Mouse (Mus musculus) urinary bladder, postnatal 14 days (tissue): ENCODE results near the gene Scgb2b24.

ENCODE experiments used
- DNase-seq: peaks from one replicate; pipeline ENCODE4 v3.0.0; 2021; ENCODE audit warnings: low spot score

Scgb2b24 gene

DNA sequence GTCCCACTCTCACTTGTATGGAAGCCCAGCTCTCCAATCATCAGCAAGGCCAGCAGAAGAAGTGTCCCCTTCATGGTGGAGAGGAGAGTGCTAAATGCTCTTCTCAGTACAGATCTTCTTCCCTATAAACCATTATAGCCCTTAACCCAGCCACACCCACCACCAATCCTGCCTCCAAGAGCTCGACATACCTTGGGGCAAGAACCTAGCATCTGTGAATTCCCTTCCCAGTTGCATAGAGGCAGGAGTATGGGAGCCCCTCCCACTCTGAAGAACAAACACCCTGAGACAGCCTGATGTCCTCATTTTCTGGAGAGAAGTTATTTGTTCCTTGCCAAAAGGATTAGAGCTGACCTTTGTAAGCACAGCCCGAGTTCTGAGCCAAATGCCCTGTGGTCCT is at the start of gene Scgb2b24:
TSS of gene Scgb2b24 (minus strand) at position 101 of the 400 bp plus-strand sequence.
- no peak for DNase-seq

DNA sequence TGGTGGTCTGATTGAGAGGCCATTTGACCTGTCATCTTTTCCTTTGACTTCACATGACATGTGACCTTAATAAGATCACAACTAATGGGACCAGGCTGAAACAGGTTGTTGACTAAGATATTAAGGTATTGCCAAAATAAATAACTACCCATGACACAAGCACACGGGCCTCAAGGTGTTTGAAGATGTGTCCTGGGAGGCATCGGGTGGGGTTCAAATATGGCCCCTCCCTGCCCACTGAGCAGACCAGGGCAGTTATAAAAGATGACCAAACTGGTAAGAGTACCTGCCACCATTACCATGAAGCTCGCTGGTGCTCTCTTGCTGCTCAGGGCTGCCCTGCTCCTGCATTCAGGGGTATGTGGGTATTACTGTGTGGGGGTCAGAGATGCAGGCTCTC is 4.4 kb upstream of the Scgb2b24 start, which contains the start of gene Scgb1b24:
TSS of gene Scgb1b24 (plus strand) at position 301 of the 400 bp plus-strand sequence.
- DNase-seq, result no peak

- DNase-seq, result no peak
Measured at GRCm38 (mm10) chr7:33689864-33690263, 49.2 kb downstream of the Scgb2b24 start.
